Mouse (Mus musculus): ENCODE results near the gene Gm20671. TPM values are rescaled to one million over a fixed set of nuclear protein-coding genes. Genes with fewer than 3 reads are reported as not detected.
"Not testable (repeated sequence)": the region's sequence is repeated elsewhere in the genome, so short reads cannot be mapped to it uniquely, and the experiment has no call there.

Gm20671 gene
- polyA plus RNA-seq, 1 experiment, result 1.4 TPM

- WGBS, result 95% methylated on average over 4 of the region's 4 CpGs
- H3K27ac ChIP-seq (ENCODE audit: insufficient read depth, low read length), result no peak overlapping the region
- H3K4me3 ChIP-seq (replicated peaks; ENCODE audit: insufficient read depth, low read depth, low read length), result no peak overlapping the region
- peaks cover 5% of the 10 kb centered on the region; the same call in 1 of the 2 replicates for H3K4me1 ChIP-seq (ENCODE audit: control insufficient read depth, insufficient read depth, low read length)
- DNase-seq, result no peak
- no peaks in the 10 kb centered on the region for H3K27me3 ChIP-seq (ENCODE audit: control insufficient read depth, insufficient read depth, low read length)
- TF ChIP-seq CTCF (IDR thresholded peaks at IDR 0.05; ENCODE audit: borderline replicate concordance, insufficient read depth, low read depth, low read length) (no peak), POLR2A (IDR thresholded peaks at IDR 0.05; ENCODE audit: borderline replicate concordance, insufficient read depth, low read length) (no peak)
These were observed 27.9 kb upstream of the Gm20671 start for GRCm38 (mm10) chr5:32854818-32855217.

DNA sequence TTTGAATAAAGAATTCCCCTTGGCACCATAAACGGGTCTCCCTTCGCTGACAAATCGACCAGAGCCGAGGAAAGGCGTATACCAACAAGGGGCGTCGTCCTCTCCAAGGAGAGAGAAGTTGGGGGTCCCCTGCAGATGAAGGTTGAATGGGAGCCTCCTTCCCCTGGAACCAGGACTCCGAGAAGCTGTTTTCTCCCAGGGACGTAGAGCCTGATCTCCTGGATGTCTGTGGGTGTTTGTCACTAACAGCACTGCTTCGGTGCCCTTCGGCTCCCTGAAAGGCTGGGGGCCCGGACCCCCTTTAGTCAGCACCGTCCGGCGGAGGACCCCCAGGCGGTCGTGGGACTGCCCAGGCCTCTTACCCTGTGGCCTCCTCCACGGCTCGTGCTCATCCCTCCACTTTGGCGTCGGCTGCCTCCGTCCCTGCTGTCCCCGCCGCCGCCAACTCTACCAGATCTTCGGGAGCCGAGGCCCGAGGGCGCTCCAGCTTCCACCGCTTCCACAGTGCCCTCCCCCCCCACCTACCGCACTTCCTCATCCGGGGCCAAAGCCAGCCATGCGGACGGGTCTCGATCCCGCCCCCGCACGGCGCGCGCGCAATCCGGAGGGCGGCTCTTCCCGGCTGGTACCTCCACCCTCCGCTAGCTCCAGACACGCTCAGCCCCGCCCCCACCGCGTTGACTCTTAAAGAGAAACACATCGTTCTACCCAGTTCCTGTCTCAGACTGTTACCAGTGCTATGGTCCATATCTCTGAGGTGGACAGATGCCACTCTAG lies 27.0 kb upstream of the Gm20671 start, which contains the start of gene Prr14l:
Gene Prr14l (minus strand): TSS at position 526 of the 777 bp plus-strand sequence.
- peak; percentile 98 to 100 for DNase-seq
- H3K4me1 ChIP-seq (ENCODE audit: control insufficient read depth, insufficient read depth, low read length), result peaks cover 5% of the 10 kb centered on the region; the same call in 1 of the 2 replicates
- peak within 1 kb of the TSS; percentile 78 for H3K4me3 ChIP-seq (replicated peaks; ENCODE audit: insufficient read depth, low read depth, low read length)
- TF ChIP-seq CTCF (IDR thresholded peaks at IDR 0.05; ENCODE audit: borderline replicate concordance, insufficient read depth, low read depth, low read length) (no peak), POLR2A (IDR thresholded peaks at IDR 0.05; ENCODE audit: borderline replicate concordance, insufficient read depth, low read length) (peak; percentile 77)
- no peaks in the 10 kb centered on the region for H3K27me3 ChIP-seq (ENCODE audit: control insufficient read depth, insufficient read depth, low read length)
- WGBS, result 1% methylated on average over 51 of the region's 51 CpGs
- peak within 1 kb of the TSS; percentile 79 for H3K27ac ChIP-seq (ENCODE audit: insufficient read depth, low read length)

- no peak overlapping the region for H3K27ac ChIP-seq (ENCODE audit: insufficient read depth, low read length)
- H3K4me3 ChIP-seq (replicated peaks; ENCODE audit: insufficient read depth, low read depth, low read length), result no peak overlapping the region
- TF ChIP-seq CTCF (IDR thresholded peaks at IDR 0.05; ENCODE audit: borderline replicate concordance, insufficient read depth, low read depth, low read length) (no peak), POLR2A (IDR thresholded peaks at IDR 0.05; ENCODE audit: borderline replicate concordance, insufficient read depth, low read length) (no peak)
- peaks cover 5% of the 10 kb centered on the region; the same call in 1 of the 2 replicates for H3K4me1 ChIP-seq (ENCODE audit: control insufficient read depth, insufficient read depth, low read length)
- H3K27me3 ChIP-seq (ENCODE audit: control insufficient read depth, insufficient read depth, low read length), result no peaks in the 10 kb centered on the region
- 48% methylated on average over 6 of the region's 6 CpGs for WGBS
- DNase-seq, result no peak
These were observed 25.1 kb upstream of the Gm20671 start for GRCm38 (mm10) chr5:32852026-32852425.

DNA sequence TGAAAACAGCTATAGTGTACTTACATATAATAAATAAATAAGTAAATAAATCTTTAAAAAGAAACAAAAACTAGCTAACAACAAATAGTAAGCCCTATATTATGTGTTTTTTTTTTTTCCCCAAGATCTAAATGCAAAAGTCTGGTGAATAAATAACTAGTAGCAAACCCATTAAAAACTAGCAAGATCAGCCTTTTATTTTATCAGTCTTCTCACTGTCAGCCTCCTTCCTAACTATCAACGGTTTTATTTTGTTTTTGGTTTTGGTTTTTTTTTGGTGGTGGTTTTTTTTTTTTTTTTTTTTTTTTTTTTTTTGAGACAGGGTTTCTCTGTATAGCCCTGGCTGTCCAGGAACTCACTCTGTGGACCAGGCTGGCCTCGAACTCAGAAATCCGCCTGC lies 22.7 kb upstream of the Gm20671 start:
- H3K27me3 ChIP-seq (ENCODE audit: control insufficient read depth, insufficient read depth, low read length); H3K27ac ChIP-seq (ENCODE audit: insufficient read depth, low read length); H3K4me3 ChIP-seq (replicated peaks; ENCODE audit: insufficient read depth, low read depth, low read length); DNase-seq; H3K4me1 ChIP-seq (ENCODE audit: control insufficient read depth, insufficient read depth, low read length): not testable (repeated sequence)
- 96% methylated on average over 3 of the region's 3 CpGs for whole genome bisulfite sequencing

GRCm38 (mm10) chr5:32849178-32849577 lies 22.3 kb upstream of the Gm20671 start:
- Histone ChIP-seq H3K27ac (ENCODE audit: insufficient read depth, low read length) (no peak overlapping the region), H3K27me3 (ENCODE audit: control insufficient read depth, insufficient read depth, low read length) (no peaks in the 10 kb centered on the region), H3K4me3 (replicated peaks; ENCODE audit: insufficient read depth, low read depth, low read length) (no peak overlapping the region), H3K4me1 (ENCODE audit: control insufficient read depth, insufficient read depth, low read length) (peaks cover 5% of the 10 kb centered on the region; the same call in 1 of the 2 replicates)
- no peak for DNase-seq
- WGBS, result 92% methylated on average over 3 of the region's 3 CpGs
- TF ChIP-seq CTCF (IDR thresholded peaks at IDR 0.05; ENCODE audit: borderline replicate concordance, insufficient read depth, low read depth, low read length), result no peak
- no peak for TF ChIP-seq POLR2A (IDR thresholded peaks at IDR 0.05; ENCODE audit: borderline replicate concordance, insufficient read depth, low read length)

- WGBS, result 96% methylated on average over 2 of the region's 2 CpGs
These were observed 13.1 kb upstream of the Gm20671 start for GRCm38 (mm10) chr5:32840029-32840428.

GRCm38 (mm10) chr5:32836976-32837375 lies 10.1 kb upstream of the Gm20671 start:
- H3K27me3 ChIP-seq (ENCODE audit: control insufficient read depth, insufficient read depth, low read length), result no peaks in the 10 kb centered on the region
- DNase-seq, result peak; percentile 30 to 60
- WGBS, result 12% methylated on average over 5 of the region's 5 CpGs
- peak overlapping the region; percentile 7; the same call in 1 of the 2 replicates for H3K27ac ChIP-seq (ENCODE audit: insufficient read depth, low read length)
- TF ChIP-seq POLR2A (IDR thresholded peaks at IDR 0.05; ENCODE audit: borderline replicate concordance, insufficient read depth, low read length) (no peak), CTCF (IDR thresholded peaks at IDR 0.05; ENCODE audit: borderline replicate concordance, insufficient read depth, low read depth, low read length) (no peak)
- peaks cover 3% of the 10 kb centered on the region for H3K4me1 ChIP-seq (ENCODE audit: control insufficient read depth, insufficient read depth, low read length)
- no peak overlapping the region for H3K4me3 ChIP-seq (replicated peaks; ENCODE audit: insufficient read depth, low read depth, low read length)

More at GRCm38 (mm10) chr5:32840029-32840428, 13.1 kb upstream of the Gm20671 start:
- H3K4me3 ChIP-seq (replicated peaks; ENCODE audit: insufficient read depth, low read depth, low read length), result no peak overlapping the region
- no peak for DNase-seq
- TF ChIP-seq CTCF (IDR thresholded peaks at IDR 0.05; ENCODE audit: borderline replicate concordance, insufficient read depth, low read depth, low read length) (no peak), POLR2A (IDR thresholded peaks at IDR 0.05; ENCODE audit: borderline replicate concordance, insufficient read depth, low read length) (no peak)
- peaks cover 3% of the 10 kb centered on the region for H3K4me1 ChIP-seq (ENCODE audit: control insufficient read depth, insufficient read depth, low read length)
- no peaks in the 10 kb centered on the region for H3K27me3 ChIP-seq (ENCODE audit: control insufficient read depth, insufficient read depth, low read length)
- H3K27ac ChIP-seq (ENCODE audit: insufficient read depth, low read length), result no peak overlapping the region

- no peak overlapping the region for H3K4me3 ChIP-seq (replicated peaks; ENCODE audit: insufficient read depth, low read depth, low read length)
- no peak for DNase-seq
- H3K4me1 ChIP-seq (ENCODE audit: control insufficient read depth, insufficient read depth, low read length), result peaks cover 3% of the 10 kb centered on the region
- no peak for TF ChIP-seq POLR2A (IDR thresholded peaks at IDR 0.05; ENCODE audit: borderline replicate concordance, insufficient read depth, low read length)
- no peak for TF ChIP-seq CTCF (IDR thresholded peaks at IDR 0.05; ENCODE audit: borderline replicate concordance, insufficient read depth, low read depth, low read length)
- WGBS, result 89% methylated on average over 1 of the region's 1 CpGs
- H3K27me3 ChIP-seq (ENCODE audit: control insufficient read depth, insufficient read depth, low read length), result no peaks in the 10 kb centered on the region
- H3K27ac ChIP-seq (ENCODE audit: insufficient read depth, low read length), result no peak overlapping the region
These were observed 7.6 kb upstream of the Gm20671 start for GRCm38 (mm10) chr5:32834497-32834896.

All from cerebellum, adult 2 months (tissue).